Mouse (Mus musculus): Measurements from ENCODE around the gene Rab6b.

DNA sequence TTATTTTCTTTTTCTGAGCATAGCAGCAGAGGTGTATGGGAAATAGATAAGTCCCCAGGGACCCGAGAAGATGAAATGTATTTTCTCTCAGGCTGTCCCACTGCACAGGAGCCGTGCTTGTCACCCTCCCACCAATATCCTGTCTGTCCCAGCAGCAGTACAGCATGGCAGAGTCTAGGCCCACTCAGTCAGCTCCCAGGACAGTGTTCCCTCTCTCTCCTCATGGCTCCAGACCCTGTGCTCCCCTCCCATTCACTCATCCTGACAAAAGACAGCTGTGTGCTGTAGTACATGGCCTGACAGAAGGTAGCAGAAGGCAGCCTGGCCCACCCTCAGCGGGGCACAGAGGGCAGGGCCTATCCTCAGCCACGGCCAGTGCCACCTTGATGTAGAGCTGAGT, 32.3 kb downstream of the Rab6b start:
- TF ChIP-seq CTCF (IDR thresholded peaks at IDR 0.05; ENCODE audit: low read depth, low read length) = no peak
- TF ChIP-seq POLR2A (IDR thresholded peaks at IDR 0.05; ENCODE audit: insufficient read depth, low read length) = no peak
- TF ChIP-seq EP300 (IDR thresholded peaks at IDR 0.05; ENCODE audit: insufficient read depth, low read depth, low read length) = no peak
